Mouse (Mus musculus) left cerebral cortex, postnatal 4 days (tissue): ENCODE data around the gene Bud23. TPM values are rescaled to one million over a fixed set of nuclear protein-coding genes. Genes with fewer than 3 reads are reported as not detected.
"Not testable (repeated sequence)": the region's sequence is repeated elsewhere in the genome, so short reads cannot be mapped to it uniquely, and the experiment has no call there.

Source experiments
- DNase-seq: peaks from one replicate; pipeline ENCODE4 v3.0.0-alpha.2; 2022
- intact Hi-C: fragments of 180-260 bp; cut with DNase I; formaldehyde crosslinking; loops from one replicate; pipeline ENCODE4 v1.15.1; 2025
- total RNA-seq, 2 experiments: library from RNA; stranded (reverse); gene quantifications; 2 replicates each; pipeline ENCODE4 v1.2.3; 2021

Gene Bud23
- total RNA-seq, 2 experiments from 2014 or later = 51.7 to 52.1 TPM

GRCm38 (mm10) chr5:135072720-135073119 is 8.0 kb upstream of the Bud23 start:
- no peak for DNase-seq
- intact Hi-C loops = no loop called here

GRCm38 (mm10) chr5:135072061-135072460 is 7.3 kb upstream of the Bud23 start:
- intact Hi-C loops = no loop called here
- DNase-seq = no peak

GRCm38 (mm10) chr5:135070448-135070847 is 5.7 kb upstream of the Bud23 start:
- no peak for DNase-seq
- intact Hi-C loops = no loop called here

GRCm38 (mm10) chr5:135066008-135066407 is 1.2 kb upstream of the Bud23 start:
- intact Hi-C loops = no loop called here

GRCm38 (mm10) chr5:135064382-135064766 is 385 bp downstream of the Bud23 start:
- DNase-seq = no peak
- intact Hi-C loops = no loop called here

More at GRCm38 (mm10) chr5:135066008-135066407, 1.2 kb upstream of the Bud23 start:
- no peak for DNase-seq

- intact Hi-C loops = no loop called here
- DNase-seq = peak; percentile 99
Measured at GRCm38 (mm10) chr5:135063629-135064381, 954 bp downstream of the Bud23 start, which contains the start of gene Dnajc30. Gene Dnajc30 (plus strand): TSS chr5:135064202.

GRCm38 (mm10) chr5:135053356-135053755 is 11.4 kb downstream of the Bud23 start:
- intact Hi-C loops = no loop called here
- DNase-seq = no peak

- DNase-seq, intact Hi-C loops: not testable (repeated sequence)
Measured at GRCm38 (mm10) chr5:135049268-135049667, 15.5 kb downstream of the Bud23 start.

GRCm38 (mm10) chr5:135048539-135048938 is 16.2 kb downstream of the Bud23 start:
- intact Hi-C loops = no loop called here
- no peak for DNase-seq

- DNase-seq = no peak
- intact Hi-C loops = no loop called here
Measured at GRCm38 (mm10) chr5:135044575-135044974, 20.2 kb downstream of the Bud23 start.

GRCm38 (mm10) chr5:135042105-135042788 is 22.5 kb downstream of the Bud23 start:
- DNase-seq = no peak
- intact Hi-C loops = no loop called here

- no peak for DNase-seq
- intact Hi-C loops = no loop called here
Measured at GRCm38 (mm10) chr5:135040777-135041176, 24.0 kb downstream of the Bud23 start.

- intact Hi-C loops = no loop called here
- DNase-seq = no peak
Measured at GRCm38 (mm10) chr5:135040059-135040458, 24.7 kb downstream of the Bud23 start.

- intact Hi-C loops = no loop called here
- DNase-seq = no peak
Measured at GRCm38 (mm10) chr5:135039541-135039940, 25.2 kb downstream of the Bud23 start.

- no peak for DNase-seq
- intact Hi-C loops = no loop called here
Measured at GRCm38 (mm10) chr5:135037946-135038345, 26.8 kb downstream of the Bud23 start.

GRCm38 (mm10) chr5:135035608-135036359 is 29.0 kb downstream of the Bud23 start:
- no peak for DNase-seq
- intact Hi-C loops = no loop called here

GRCm38 (mm10) chr5:135034593-135034992 is 30.2 kb downstream of the Bud23 start:
- no peak for DNase-seq
- intact Hi-C loops = no loop called here

- intact Hi-C loops = no loop called here
- DNase-seq = no peak
Measured at GRCm38 (mm10) chr5:135032581-135032980, 32.2 kb downstream of the Bud23 start.

- DNase-seq = peak; percentile 60
- intact Hi-C loops = no loop called here
Measured at GRCm38 (mm10) chr5:135029007-135029854, 35.5 kb downstream of the Bud23 start.

GRCm38 (mm10) chr5:135025899-135026298 is 38.9 kb downstream of the Bud23 start:
- DNase-seq = no peak
- intact Hi-C loops = no loop called here
